Mouse (Mus musculus) CH12.LX (cell line): Measurements from ENCODE around the gene Hspa4l.

ENCODE experiments used
- CTCF ChIP-seq, 2 experiments: IDR thresholded peaks in 1 of 2; conservative IDR thresholded peaks in 1 of 2; 2 replicates each; pipeline ENCODE4 v1.5.1; 2011 to 2012; ENCODE audit warnings: low read depth in 2 of 2, low read length in 2 of 2, improper control_type of control experiment in 1 of 2, inconsistent platforms in 1 of 2, mild to moderate bottlenecking in 1 of 2, moderate library complexity in 1 of 2
- HCFC1 ChIP-seq: IDR thresholded peaks from 2 replicates; pipeline ENCODE4 v1.6.1; 2012; ENCODE audit warnings: low read depth, mild to moderate bottlenecking, inconsistent platforms, low read length, improper control_type of control experiment
- MAFK ChIP-seq: IDR thresholded peaks from 2 replicates; pipeline ENCODE4 v1.6.1; 2011; ENCODE audit warnings: low read length, improper control_type of control experiment; ENCODE audit not compliant: insufficient replicate concordance
- MAX ChIP-seq: IDR thresholded peaks from 2 replicates; pipeline ENCODE4 v1.6.1; 2011; ENCODE audit warnings: low read length, improper control_type of control experiment
- NELFE ChIP-seq: IDR thresholded peaks from 2 replicates; pipeline ENCODE4 v1.6.1; 2011; ENCODE audit warnings: low read depth, low read length, improper control_type of control experiment
- NRF1 ChIP-seq: IDR thresholded peaks from 2 replicates; pipeline ENCODE4 v1.6.1; 2014; ENCODE audit warnings: low read depth, mild to moderate bottlenecking, inconsistent platforms, low read length, improper control_type of control experiment, moderate library complexity
- POLR2A ChIP-seq: IDR thresholded peaks from 2 replicates; pipeline ENCODE4 v1.6.1; 2011; ENCODE audit warnings: low read depth, mild to moderate bottlenecking, improper control_type of control experiment, low read length
- RAD21 ChIP-seq: IDR thresholded peaks from 2 replicates; pipeline ENCODE4 v1.6.1; 2011; ENCODE audit warnings: low read depth, mild to moderate bottlenecking, low read length, improper control_type of control experiment, moderate library complexity
- UBTF ChIP-seq: IDR thresholded peaks from 2 replicates; pipeline ENCODE4 v1.6.1; 2012; ENCODE audit warnings: low read depth, mild to moderate bottlenecking, inconsistent platforms, low read length, improper control_type of control experiment, moderate library complexity
- USF1 ChIP-seq: IDR thresholded peaks from 2 replicates; pipeline ENCODE4 v1.6.1; 2014; ENCODE audit warnings: low read depth, mild to moderate bottlenecking, inconsistent platforms, low read length, improper control_type of control experiment
- ZC3H11A ChIP-seq: IDR thresholded peaks from 2 replicates; pipeline ENCODE4 v1.6.1; 2012; ENCODE audit warnings: low read depth, mild to moderate bottlenecking, inconsistent platforms, low read length, improper control_type of control experiment
- ZKSCAN1 ChIP-seq: IDR thresholded peaks from 2 replicates; pipeline ENCODE4 v1.6.1; 2012; ENCODE audit warnings: low read depth, inconsistent platforms, low read length, improper control_type of control experiment, borderline replicate concordance

DNA sequence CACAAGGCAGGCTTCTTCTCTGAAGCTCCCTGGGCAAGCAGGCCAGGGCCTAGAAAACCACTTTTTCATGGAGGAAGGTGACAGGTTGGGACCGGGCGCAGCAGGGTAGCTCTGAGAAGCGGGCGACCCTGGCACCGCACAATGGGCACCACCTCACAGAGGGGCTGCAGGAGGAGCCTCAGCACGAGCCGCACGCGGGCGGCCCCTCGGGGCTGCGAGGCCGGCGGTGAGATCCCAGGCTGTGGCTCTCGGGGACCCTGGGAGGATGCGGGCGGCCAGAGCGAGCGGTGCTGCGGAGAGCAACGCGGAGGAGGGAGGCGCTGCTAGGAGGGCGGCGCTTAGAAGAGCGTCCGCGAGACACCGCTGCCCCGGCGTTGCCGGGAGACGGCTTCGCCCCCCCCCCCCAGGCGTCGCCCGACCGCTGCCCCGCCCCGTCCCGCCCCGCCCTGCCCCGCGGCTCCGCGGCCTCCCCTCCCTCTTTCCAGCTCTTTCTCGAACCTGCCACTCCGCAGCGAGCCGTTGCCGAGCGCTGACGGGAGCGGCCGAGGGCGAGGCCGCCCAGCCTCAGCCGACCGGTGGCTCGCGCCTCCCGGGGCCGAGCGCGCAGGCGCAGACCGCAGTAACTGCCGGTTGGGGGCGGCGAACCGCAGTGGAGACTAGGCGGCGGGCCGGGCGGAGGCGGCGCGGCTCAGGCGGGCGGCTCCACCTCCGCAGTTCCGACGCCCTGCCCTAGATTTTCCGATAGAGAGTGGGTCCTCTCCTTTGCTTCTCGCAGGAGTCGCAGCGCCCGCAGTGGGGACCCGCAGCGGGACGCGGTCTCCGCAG lies 753 bp downstream of the Hspa4l start:
- TF ChIP-seq CTCF (conservative IDR thresholded peaks at IDR 0.05 in 1 of 2, IDR thresholded peaks at IDR 0.05 in 1 of 2; ENCODE audit: low read depth in 2 of 2, low read length in 2 of 2) = no peak
- TF ChIP-seq ZC3H11A = no peak
- TF ChIP-seq NELFE = peak; percentile 33; the same call in 1 of the 2 replicates
- TF ChIP-seq MAFK = no peak
- no peak for TF ChIP-seq USF1
- TF ChIP-seq ZKSCAN1 = no peak
- TF ChIP-seq RAD21 = no peak
- peak; percentile 49; the same call in 1 of the 2 replicates for TF ChIP-seq POLR2A
- peak; percentile 77; the same call in 1 of the 2 replicates for TF ChIP-seq UBTF
- no peak for TF ChIP-seq HCFC1
- peak; percentile 83 for TF ChIP-seq NRF1
- no peak; the same call in 1 of the 2 replicates for TF ChIP-seq MAX
